ENCODE assay signal across 9 mouse cellular contexts in the genomic region with DNA sequence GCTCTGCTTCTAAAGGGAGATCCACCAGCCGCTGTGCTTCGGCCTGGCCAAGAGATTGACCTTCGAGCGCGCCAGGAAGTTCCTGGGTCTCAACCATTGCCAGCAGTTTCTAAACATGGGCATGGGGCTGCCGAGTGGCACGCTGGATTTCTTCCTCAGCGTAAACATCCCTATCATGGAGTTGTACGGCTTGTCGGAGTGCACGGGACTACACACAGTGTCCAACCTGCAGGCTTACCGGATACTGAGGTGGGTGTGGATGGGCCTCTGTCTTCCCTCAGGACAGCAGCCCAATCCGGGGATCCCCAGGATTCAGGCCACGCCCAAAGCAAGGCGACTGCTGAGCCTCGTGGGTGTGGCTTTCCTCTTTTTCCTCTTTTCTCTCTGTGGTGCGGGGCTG. TPM values are rescaled to one million over a fixed set of nuclear protein-coding genes. Genes with fewer than 3 reads are reported as not detected.
DNase-seq lines count a peak whose midpoint lies in the region; ATAC-seq and TF ChIP-seq lines count a peak whose summit lies in the region.
"Had no signal": no experiment of that assay in that cellular context is flagged by ENCODE, and none has a peak within 500 bp of the region (broad histone marks: within the 10 kb centered on the region; RNA-seq: fewer than 3 reads in every experiment).

No protein-coding gene starts in this region.

- WGBS in midbrain, embryonic 13.5 days, result 54% methylated on average over 17 of the region's 17 CpGs
- WGBS in midbrain, postnatal 0 days, result 52% methylated on average over 17 of the region's 17 CpGs
- 45% methylated on average over 17 of the region's 17 CpGs for WGBS in embryonic facial prominence, embryonic 14.5 days
- 38% methylated on average over 17 of the region's 17 CpGs for WGBS in limb, embryonic 15.5 days
- 41% methylated on average over 17 of the region's 17 CpGs for WGBS in stomach, embryonic 14.5 days

- ATAC-seq in midbrain, embryonic 13.5 days, result 0 out of 2 replicates have a peak, but pooled peaks have one; percentile 24
- ATAC-seq in midbrain, postnatal 0 days (ENCODE audit: low FRiP score), result no peak
- ATAC-seq in embryonic facial prominence, embryonic 14.5 days (ENCODE audit: low read depth), result no peak
- no peak for ATAC-seq in limb, embryonic 15.5 days (ENCODE audit: insufficient number of reproducible peaks, low FRiP score, low TSS enrichment, low read depth)
- ATAC-seq in stomach, embryonic 14.5 days (ENCODE audit: insufficient number of reproducible peaks, insufficient read depth, low FRiP score, low read depth), result no peak

- H3K9me3 ChIP-seq in midbrain, embryonic 13.5 days, result no peaks in the 10 kb centered on the region
- H3K9me3 ChIP-seq in midbrain, postnatal 0 days (ENCODE audit: low read length), result no peaks in the 10 kb centered on the region
- H3K9me3 ChIP-seq in embryonic facial prominence, embryonic 14.5 days (ENCODE audit: control insufficient read depth, low read length), result peaks cover 13% of the 10 kb centered on the region; the same call in 1 of the 2 replicates
- H3K9me3 ChIP-seq in limb, embryonic 15.5 days, result no peaks in the 10 kb centered on the region
- H3K9me3 ChIP-seq in stomach, embryonic 14.5 days (ENCODE audit: control insufficient read depth, low read depth, low read length), result peaks cover 4% of the 10 kb centered on the region; the same call in 1 of the 2 replicates

- H3K4me1 ChIP-seq in midbrain, embryonic 13.5 days (replicated peaks), result 0 out of 2 replicates have a peak, but pooled peaks cover 3% of the 10 kb centered on the region
- H3K4me1 ChIP-seq in midbrain, postnatal 0 days (ENCODE audit: insufficient read depth, low read length), result no peaks in the 10 kb centered on the region
- no peaks in the 10 kb centered on the region for H3K4me1 ChIP-seq in embryonic facial prominence, embryonic 14.5 days (ENCODE audit: control insufficient read depth, insufficient read depth, low read length)
- no peaks in the 10 kb centered on the region for H3K4me1 ChIP-seq in limb, embryonic 15.5 days
- H3K4me1 ChIP-seq in stomach, embryonic 14.5 days (ENCODE audit: control insufficient read depth, insufficient read depth, low read length), result no peaks in the 10 kb centered on the region

- intact Hi-C loops in left cerebral cortex, postnatal 4 days (cut with DNase I), result no loop called here
- intact Hi-C loops in left cerebral cortex, postnatal 14 days (cut with DNase I), result no loop called here

- no peak for TF ChIP-seq CTCF in midbrain, postnatal 0 days (IDR thresholded peaks at IDR 0.05)

- no peak overlapping the region for H3K9ac ChIP-seq in midbrain, embryonic 13.5 days (replicated peaks)
- H3K9ac ChIP-seq in midbrain, postnatal 0 days (replicated peaks; ENCODE audit: low read length, poor library complexity, severe bottlenecking), result no peak overlapping the region
- H3K9ac ChIP-seq in embryonic facial prominence, embryonic 14.5 days (ENCODE audit: low read depth, low read length), result no peak overlapping the region
- H3K9ac ChIP-seq in limb, embryonic 15.5 days, result no peak overlapping the region
- no peak overlapping the region for H3K9ac ChIP-seq in stomach, embryonic 14.5 days (replicated peaks; ENCODE audit: low read depth, low read length)

- H3K4me3 ChIP-seq in midbrain, embryonic 13.5 days (replicated peaks), result no peak overlapping the region
- H3K4me3 ChIP-seq in midbrain, postnatal 0 days (ENCODE audit: low read depth, low read length), result no peak overlapping the region
- no peak overlapping the region for H3K4me3 ChIP-seq in embryonic facial prominence, embryonic 14.5 days (ENCODE audit: low read depth, low read length)
- H3K4me3 ChIP-seq in limb, embryonic 15.5 days, result peak overlapping the region; percentile 9; the same call in 1 of the 2 replicates
- no peak overlapping the region for H3K4me3 ChIP-seq in stomach, embryonic 14.5 days (ENCODE audit: low read depth, low read length)

- H3K27ac ChIP-seq in midbrain, embryonic 13.5 days, result no peak overlapping the region
- H3K27ac ChIP-seq in midbrain, postnatal 0 days (ENCODE audit: low read depth, low read length), result no peak overlapping the region
- H3K27ac ChIP-seq in embryonic facial prominence, embryonic 14.5 days (replicated peaks; ENCODE audit: low read depth, low read length), result no peak overlapping the region
- no peak overlapping the region for H3K27ac ChIP-seq in limb, embryonic 15.5 days
- no peak overlapping the region for H3K27ac ChIP-seq in stomach, embryonic 14.5 days (ENCODE audit: low read length)

- H3K27me3 ChIP-seq in midbrain, embryonic 13.5 days, result no peaks in the 10 kb centered on the region
- no peaks in the 10 kb centered on the region for H3K27me3 ChIP-seq in midbrain, postnatal 0 days (ENCODE audit: insufficient read depth, low read length)
- no peaks in the 10 kb centered on the region for H3K27me3 ChIP-seq in embryonic facial prominence, embryonic 14.5 days (replicated peaks; ENCODE audit: control insufficient read depth, insufficient read depth, low read length)
- H3K27me3 ChIP-seq in limb, embryonic 15.5 days, result no peaks in the 10 kb centered on the region
- H3K27me3 ChIP-seq in stomach, embryonic 14.5 days (ENCODE audit: control insufficient read depth, insufficient read depth, low read length), result no peaks in the 10 kb centered on the region

- no peak for DNase-seq in midbrain, postnatal 0 days (ENCODE audit: low spot score)
- DNase-seq in embryonic facial prominence, embryonic 14.5 days (ENCODE audit: low spot score), result no peak
- no peak for DNase-seq in embryo, embryonic 10 days (ENCODE audit: low spot score)
- DNase-seq in left cerebral cortex, postnatal 4 days, result no peak
- DNase-seq in left cerebral cortex, postnatal 14 days (ENCODE audit: low spot score in 2 of 2), result no peak

- H3K4me2 ChIP-seq in midbrain, embryonic 13.5 days (replicated peaks), result 0 out of 2 replicates have a peak overlapping the region, but pooled peaks have one; percentile 3
- no peak overlapping the region for H3K4me2 ChIP-seq in midbrain, postnatal 0 days (ENCODE audit: low read depth, low read length, poor library complexity, severe bottlenecking)
- peak overlapping the region; percentile 38 for H3K4me2 ChIP-seq in embryonic facial prominence, embryonic 14.5 days (ENCODE audit: low read depth, low read length)
- peak overlapping the region; percentile 33; the same call in 1 of the 2 replicates for H3K4me2 ChIP-seq in limb, embryonic 15.5 days
- peak overlapping the region; percentile 22; the same call in 1 of the 2 replicates for H3K4me2 ChIP-seq in stomach, embryonic 14.5 days (replicated peaks; ENCODE audit: low read depth, low read length)

- peaks cover 6% of the 10 kb centered on the region for H3K36me3 ChIP-seq in midbrain, embryonic 13.5 days
- H3K36me3 ChIP-seq in midbrain, postnatal 0 days (ENCODE audit: insufficient read depth, low read length), result no peaks in the 10 kb centered on the region
- 0 out of 2 replicates have a peak, but pooled peaks cover 4% of the 10 kb centered on the region for H3K36me3 ChIP-seq in embryonic facial prominence, embryonic 14.5 days (ENCODE audit: control insufficient read depth, insufficient read depth, low read length)
- peaks cover under 1% of the 10 kb centered on the region; the same call in 1 of the 2 replicates for H3K36me3 ChIP-seq in limb, embryonic 15.5 days
- no peaks in the 10 kb centered on the region for H3K36me3 ChIP-seq in stomach, embryonic 14.5 days (ENCODE audit: control insufficient read depth, insufficient read depth, low read length)

RNA-seq across cellular contexts. Expression of gene 1700061G19Rik, which starts 8.3 kb away (rescaled TPM):
- 0.43 and 0.74 TPM in 2 replicates for polyA plus RNA-seq in midbrain, embryonic 13.5 days (2015; fragmentation: Nextera tagmentation; extraction: Ambion mirVana)
- total RNA-seq in midbrain, postnatal 0 days (2014; rRNA removed), result not detected in 2 replicates
- 0.45 and 0.72 TPM in 2 replicates for polyA plus RNA-seq in midbrain, postnatal 0 days (2015; fragmentation: Nextera tagmentation; extraction: Ambion mirVana)
- polyA plus RNA-seq in embryonic facial prominence, embryonic 14.5 days (2014; fragmentation: Nextera tagmentation; extraction: Ambion mirVana), result 0.14 and 0.26 TPM in 2 replicates
- polyA plus RNA-seq in limb, embryonic 15.5 days (2015; fragmentation: Nextera tagmentation; extraction: Ambion mirVana), result 0.16 and 0.24 TPM in 2 replicates
- polyA plus RNA-seq in stomach, embryonic 14.5 days (2014; fragmentation: Nextera tagmentation; extraction: Ambion mirVana), result 0.35 and 0.76 TPM in 2 replicates
- total RNA-seq in left cerebral cortex, postnatal 4 days (2021), result under 1 TPM; 0.16 to 0.56 TPM
- total RNA-seq in left cerebral cortex, postnatal 14 days (2021), result under 1 TPM in 1 of 2 experiments, not detected in 1; 0.18 TPM
- total RNA-seq: neutrophil, adult 5-6 weeks had no signal

RNA-seq across cellular contexts. Expression of gene Acsbg2, which starts 9.4 kb away (rescaled TPM):
- not detected in 2 replicates for polyA plus RNA-seq in midbrain, embryonic 13.5 days (2015; fragmentation: Nextera tagmentation; extraction: Ambion mirVana)
- total RNA-seq in midbrain, postnatal 0 days (2014; rRNA removed), result 0.11 TPM in 1 of 2 replicates, not detected in the other
- polyA plus RNA-seq in midbrain, postnatal 0 days (2015; fragmentation: Nextera tagmentation; extraction: Ambion mirVana), result not detected in 2 replicates
- polyA plus RNA-seq in embryonic facial prominence, embryonic 14.5 days (2014; fragmentation: Nextera tagmentation; extraction: Ambion mirVana), result not detected in 2 replicates
- polyA plus RNA-seq in limb, embryonic 15.5 days (2015; fragmentation: Nextera tagmentation; extraction: Ambion mirVana), result 0.06 TPM in 1 of 2 replicates, not detected in the other
- polyA plus RNA-seq in stomach, embryonic 14.5 days (2014; fragmentation: Nextera tagmentation; extraction: Ambion mirVana), result not detected in 2 replicates
- not detected for total RNA-seq in left cerebral cortex, postnatal 4 days (2021)
- not detected for total RNA-seq in left cerebral cortex, postnatal 14 days (2021)
- total RNA-seq: neutrophil, adult 5-6 weeks had no signal

RNA-seq across cellular contexts. Expression of gene Mllt1, which starts 51.6 kb away (rescaled TPM):
- 74.6 and 90.0 TPM in 2 replicates for polyA plus RNA-seq in midbrain, embryonic 13.5 days (2015; fragmentation: Nextera tagmentation; extraction: Ambion mirVana)
- total RNA-seq in midbrain, postnatal 0 days (2014; rRNA removed), result 136 and 145 TPM in 2 replicates
- polyA plus RNA-seq in midbrain, postnatal 0 days (2015; fragmentation: Nextera tagmentation; extraction: Ambion mirVana), result 60.2 and 63.5 TPM in 2 replicates
- 24.7 and 32.7 TPM in 2 replicates for polyA plus RNA-seq in embryonic facial prominence, embryonic 14.5 days (2014; fragmentation: Nextera tagmentation; extraction: Ambion mirVana)
- polyA plus RNA-seq in limb, embryonic 15.5 days (2015; fragmentation: Nextera tagmentation; extraction: Ambion mirVana), result 43.6 and 50.5 TPM in 2 replicates
- 26.8 and 29.6 TPM in 2 replicates for polyA plus RNA-seq in stomach, embryonic 14.5 days (2014; fragmentation: Nextera tagmentation; extraction: Ambion mirVana)
- total RNA-seq in left cerebral cortex, postnatal 4 days (2021), result 100 to 1,000 TPM; 104 to 114 TPM
- 10 to 100 TPM; 66.8 to 67.9 TPM for total RNA-seq in left cerebral cortex, postnatal 14 days (2021)

RNA-seq across cellular contexts. Expression of gene Rfx2, which starts 52.8 kb away (rescaled TPM):
- polyA plus RNA-seq in midbrain, embryonic 13.5 days (2015; fragmentation: Nextera tagmentation; extraction: Ambion mirVana), result 4.0 and 6.3 TPM in 2 replicates
- 5.1 and 5.7 TPM in 2 replicates for total RNA-seq in midbrain, postnatal 0 days (2014; rRNA removed)
- polyA plus RNA-seq in midbrain, postnatal 0 days (2015; fragmentation: Nextera tagmentation; extraction: Ambion mirVana), result 2.3 and 3.0 TPM in 2 replicates
- polyA plus RNA-seq in embryonic facial prominence, embryonic 14.5 days (2014; fragmentation: Nextera tagmentation; extraction: Ambion mirVana), result 3.5 and 5.3 TPM in 2 replicates
- polyA plus RNA-seq in limb, embryonic 15.5 days (2015; fragmentation: Nextera tagmentation; extraction: Ambion mirVana), result 6.0 and 6.1 TPM in 2 replicates
- polyA plus RNA-seq in stomach, embryonic 14.5 days (2014; fragmentation: Nextera tagmentation; extraction: Ambion mirVana), result 6.7 TPM in 2 replicates
- total RNA-seq in left cerebral cortex, postnatal 4 days (2021), result 1 to 10 TPM; 2.4 to 3.4 TPM
- total RNA-seq in left cerebral cortex, postnatal 14 days (2021), result 1 to 10 TPM; 2.1 to 2.4 TPM
